Mouse (Mus musculus): ENCODE results near the gene Dgkq.

Gene Dgkq

GRCm38 (mm10) chr5:108668977-108669936, at the start of gene Dgkq:
Dgkq (minus strand) TSS chr5:108669672.
- DNase-seq = peak; percentile 84 to 87

DNA sequence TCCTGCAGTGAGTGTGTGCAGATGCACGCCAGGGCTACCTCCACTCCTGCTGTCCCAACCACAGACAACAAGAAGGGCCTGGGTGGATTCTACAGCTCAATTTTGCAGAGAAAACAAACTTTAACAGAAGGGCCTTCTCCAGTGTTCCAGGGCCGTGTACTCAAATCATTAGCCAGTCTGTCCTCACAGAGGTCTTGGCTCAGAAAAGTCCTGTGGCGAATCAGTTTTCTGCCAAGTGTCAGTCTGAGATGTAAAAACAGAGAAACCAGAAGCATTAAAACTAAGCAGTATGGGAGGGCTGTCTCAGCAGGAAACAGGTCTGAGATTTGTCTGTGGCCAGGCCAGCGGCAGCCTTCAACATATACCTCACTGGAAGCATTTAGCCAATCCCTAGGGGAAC, 48.6 kb upstream of the Dgkq start:
- no peak for DNase-seq

DNA sequence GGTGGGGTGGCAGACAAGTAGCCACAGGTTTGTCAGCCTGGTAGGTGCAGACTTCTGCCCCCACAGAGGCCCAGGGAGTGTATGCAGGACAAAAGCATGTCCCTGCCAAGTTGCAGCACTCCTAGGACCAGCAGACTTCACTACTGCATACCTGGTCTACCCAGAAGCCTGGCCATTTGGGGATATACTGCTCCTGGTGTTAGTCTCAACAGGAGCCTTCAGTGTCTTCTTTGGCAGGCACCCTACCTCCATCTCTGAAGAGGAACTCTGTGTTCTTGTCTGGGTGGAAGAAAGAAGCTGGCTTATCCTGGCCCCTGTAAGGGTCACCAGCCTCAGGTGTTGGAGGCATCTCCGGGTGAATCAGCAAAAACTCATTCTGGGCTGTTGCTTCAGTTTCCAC, 46.5 kb upstream of the Dgkq start:
- DNase-seq = no peak

DNA sequence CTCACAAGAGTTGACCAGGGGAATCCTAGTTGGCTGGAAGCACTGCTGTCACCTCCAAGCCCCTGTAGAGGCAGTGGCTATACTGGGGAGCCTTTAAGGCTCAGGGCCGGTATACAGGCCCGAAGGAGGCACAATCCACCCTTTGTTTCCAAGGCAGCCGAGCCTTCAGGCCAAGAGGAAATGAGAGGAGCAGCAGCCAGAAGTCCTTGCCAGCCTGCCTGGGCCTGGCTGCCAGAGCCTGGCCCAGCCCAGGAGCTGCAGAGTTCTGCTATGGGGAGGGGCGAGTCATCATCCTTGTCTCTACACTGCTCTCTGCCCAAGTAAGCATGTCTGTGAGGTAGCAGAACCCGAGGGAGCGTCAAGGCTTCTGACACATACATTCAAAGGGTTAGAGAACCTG, 44.7 kb upstream of the Dgkq start:
- DNase-seq = no peak

DNA sequence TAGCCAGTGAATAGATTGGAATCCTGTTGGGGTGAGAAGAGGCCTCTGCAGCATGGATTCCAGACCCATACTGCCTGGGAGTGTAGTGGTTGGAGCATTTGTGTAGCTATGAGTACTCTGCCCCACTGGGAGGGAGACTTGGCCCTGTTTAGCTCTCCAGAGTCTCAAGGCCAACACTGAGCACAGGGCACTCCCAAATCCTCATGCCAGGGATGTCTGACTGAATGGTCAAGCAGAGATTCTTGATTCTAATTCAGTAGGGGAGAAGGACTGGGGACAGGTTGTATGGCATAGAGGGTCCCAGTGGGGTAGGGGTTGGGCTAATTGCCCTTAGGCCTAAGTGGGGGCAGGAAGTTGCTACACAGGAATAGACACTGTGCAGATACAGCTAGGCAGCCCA, 44.2 kb upstream of the Dgkq start:
- DNase-seq = no peak

GRCm38 (mm10) chr5:108713096-108713495, 43.6 kb upstream of the Dgkq start:
- DNase-seq = no peak

- no peak for DNase-seq
Measured at GRCm38 (mm10) chr5:108711968-108712367, 42.5 kb upstream of the Dgkq start.

GRCm38 (mm10) chr5:108708981-108709731, 39.7 kb upstream of the Dgkq start:
- DNase-seq = no peak

GRCm38 (mm10) chr5:108708419-108708818, 38.9 kb upstream of the Dgkq start:
- no peak for DNase-seq

GRCm38 (mm10) chr5:108707758-108708157, 38.3 kb upstream of the Dgkq start:
- DNase-seq = no peak

- peak in 1 of 2 experiments; percentile 6 for DNase-seq
Measured at GRCm38 (mm10) chr5:108703754-108704626, 34.5 kb upstream of the Dgkq start.

DNA sequence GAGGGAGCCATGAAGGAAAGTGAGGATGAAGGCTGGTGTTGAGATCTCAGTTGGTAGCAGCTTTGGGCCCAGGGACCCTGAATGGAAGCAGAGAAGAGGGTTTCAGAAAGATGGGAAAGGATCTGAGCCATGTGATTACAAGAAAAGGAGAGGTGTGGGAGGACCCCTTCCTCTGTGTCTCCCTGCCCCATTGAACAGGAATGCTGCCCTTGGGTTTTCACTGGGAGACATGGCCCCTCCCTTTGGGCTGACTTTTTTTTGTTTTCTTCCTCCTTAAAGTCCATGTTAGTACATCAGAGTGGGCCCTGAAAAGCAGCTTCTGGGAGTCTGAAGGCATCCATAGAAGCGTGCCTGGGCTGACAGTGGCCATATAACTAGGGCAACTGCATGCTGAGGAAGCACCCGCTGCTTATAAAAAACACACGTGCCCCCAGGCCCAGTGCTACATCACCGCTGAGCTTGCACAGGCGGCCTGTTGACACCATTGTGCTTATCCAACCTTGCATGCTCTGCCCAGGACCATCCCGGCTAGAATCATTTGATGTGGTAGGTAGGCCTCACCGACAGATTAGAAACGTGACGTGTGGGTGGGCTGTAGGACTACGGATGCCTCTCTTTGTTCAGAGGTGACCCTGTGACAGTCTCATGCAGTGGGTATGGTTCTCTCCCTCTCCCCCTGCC, 32.0 kb upstream of the Dgkq start:
- DNase-seq = no peak

DNA sequence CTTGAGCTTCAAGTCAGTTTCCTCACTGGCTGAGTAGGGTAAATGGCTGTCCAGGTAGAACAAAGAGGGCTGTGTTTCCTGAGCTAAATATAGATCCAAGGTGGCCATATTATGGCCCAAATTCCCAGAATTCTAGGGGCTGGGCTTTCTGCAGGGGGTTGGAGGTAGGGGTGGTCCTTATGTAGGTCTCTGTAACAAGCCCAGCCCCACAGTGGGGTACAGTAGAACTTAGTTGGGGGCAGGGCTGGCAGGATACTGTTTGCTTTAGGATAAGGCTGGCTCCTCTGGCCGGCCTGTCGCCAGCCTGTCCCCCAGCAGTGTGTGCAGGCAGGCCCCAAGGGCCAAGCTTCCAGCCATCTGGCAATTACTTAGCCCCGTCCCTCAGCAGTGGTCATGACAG, 30.9 kb upstream of the Dgkq start:
- DNase-seq = no peak

GRCm38 (mm10) chr5:108697341-108697753, 27.9 kb upstream of the Dgkq start:
- DNase-seq = no peak

GRCm38 (mm10) chr5:108696542-108696941, 27.1 kb upstream of the Dgkq start:
- no peak for DNase-seq

- no peak for DNase-seq
Measured at GRCm38 (mm10) chr5:108695861-108696260, 26.4 kb upstream of the Dgkq start.

DNA sequence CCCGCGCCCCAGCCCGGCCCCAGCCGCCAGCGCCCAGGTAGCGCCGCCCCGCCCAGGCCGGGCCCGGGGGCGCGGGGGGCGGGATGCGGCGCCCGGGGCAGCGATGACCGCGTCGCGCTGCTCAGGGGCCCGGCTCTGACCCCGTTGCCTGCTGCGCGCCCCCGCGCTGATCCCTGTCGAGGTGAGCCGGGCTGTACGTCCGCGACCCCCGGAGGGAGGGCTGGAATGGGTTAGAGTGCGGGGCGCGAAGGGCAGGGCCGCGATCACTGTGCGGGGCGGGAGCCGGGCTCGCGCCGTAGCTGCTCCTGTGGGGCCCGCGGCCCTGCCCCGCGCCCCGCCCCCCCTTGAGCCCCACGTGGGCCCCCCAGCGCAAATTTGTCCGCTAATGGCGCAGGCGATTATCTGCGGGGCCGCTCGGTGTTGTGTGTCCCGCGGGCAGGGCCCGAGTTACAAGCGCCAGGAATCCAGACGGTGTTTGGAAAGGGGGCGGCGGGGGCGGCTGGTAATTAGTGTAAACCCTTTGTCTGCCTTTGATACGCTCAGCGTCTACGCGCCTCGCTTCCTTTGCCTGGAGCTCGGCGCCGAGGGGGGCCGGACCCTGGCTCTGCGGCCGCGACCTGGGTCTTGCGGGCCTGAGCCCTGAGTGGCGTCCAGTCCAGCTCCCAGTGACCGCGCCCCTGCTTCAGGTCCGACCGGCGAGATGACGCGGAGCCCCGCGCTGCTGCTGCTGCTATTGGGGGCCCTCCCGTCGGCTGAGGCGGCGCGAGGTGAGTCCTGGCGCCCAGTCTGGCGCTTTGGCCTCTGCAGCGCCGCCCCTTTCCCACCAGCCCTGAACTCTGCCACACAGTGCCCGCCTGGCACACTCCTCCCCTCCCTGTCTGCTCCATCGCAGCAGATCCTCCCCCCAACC, 25.1 kb upstream of the Dgkq start:
- peak; percentile 29 to 52 for DNase-seq

DNA sequence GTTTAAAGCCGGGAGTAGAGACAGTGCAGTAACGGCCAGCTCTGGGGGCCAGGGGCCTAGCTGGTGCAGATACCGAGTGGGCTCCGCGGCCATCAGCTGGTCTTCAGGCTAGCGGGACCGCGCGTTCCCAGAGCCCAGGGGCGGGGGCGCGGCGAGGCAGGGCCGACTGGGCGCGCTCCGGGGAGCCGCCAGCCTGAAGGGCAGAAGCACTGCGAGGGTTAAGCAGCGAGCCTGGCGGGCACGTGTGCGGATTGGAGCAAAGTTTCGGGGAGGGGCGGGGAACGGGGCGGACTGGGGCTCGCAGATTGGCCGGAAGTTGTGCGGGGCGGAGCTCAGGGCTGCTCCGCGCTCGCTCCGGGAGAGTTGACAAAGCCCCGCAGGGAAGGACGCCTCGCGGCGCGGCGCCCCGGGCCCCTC, 24.4 kb upstream of the Dgkq start:
- DNase-seq = peak; percentile 88 to 91

DNA sequence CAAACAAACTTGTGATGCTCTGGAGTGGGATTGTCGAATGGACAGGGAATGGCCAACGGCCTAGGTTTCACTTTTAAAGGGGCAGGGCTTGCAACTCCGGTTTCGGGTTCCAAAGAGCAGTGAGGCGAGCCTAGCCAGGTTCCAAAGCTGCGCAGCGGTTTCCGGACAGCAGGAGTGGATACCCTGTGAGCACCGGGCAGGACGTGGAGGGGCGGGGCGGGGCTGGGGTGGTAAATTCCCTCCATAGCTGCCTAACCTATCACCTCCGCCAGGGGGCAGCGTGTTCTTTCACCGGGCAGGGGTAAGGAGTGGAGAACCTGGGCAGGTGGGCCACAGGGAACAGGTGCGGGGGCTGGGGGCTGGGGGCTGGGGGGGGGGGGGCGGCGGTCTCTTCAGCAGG, 22.8 kb upstream of the Dgkq start, which contains the start of gene Fgfrl1:
Gene Fgfrl1 (plus strand): TSS at position 112 of the 400 bp plus-strand sequence.
- DNase-seq = peak; percentile 76

- DNase-seq = no peak
Measured at GRCm38 (mm10) chr5:108691152-108691551, 21.7 kb upstream of the Dgkq start.

GRCm38 (mm10) chr5:108689091-108689490, 19.6 kb upstream of the Dgkq start:
- DNase-seq = no peak

Measured in thymus, postnatal 36 days (tissue).